Mouse (Mus musculus): ENCODE measurements around the gene Tbc1d14. TPM values are rescaled to one million over a fixed set of nuclear protein-coding genes. Genes with fewer than 3 reads are reported as not detected.

Tbc1d14 gene
- polyA plus RNA-seq, 1 experiment from 2014 or later, result 118 TPM

DNA sequence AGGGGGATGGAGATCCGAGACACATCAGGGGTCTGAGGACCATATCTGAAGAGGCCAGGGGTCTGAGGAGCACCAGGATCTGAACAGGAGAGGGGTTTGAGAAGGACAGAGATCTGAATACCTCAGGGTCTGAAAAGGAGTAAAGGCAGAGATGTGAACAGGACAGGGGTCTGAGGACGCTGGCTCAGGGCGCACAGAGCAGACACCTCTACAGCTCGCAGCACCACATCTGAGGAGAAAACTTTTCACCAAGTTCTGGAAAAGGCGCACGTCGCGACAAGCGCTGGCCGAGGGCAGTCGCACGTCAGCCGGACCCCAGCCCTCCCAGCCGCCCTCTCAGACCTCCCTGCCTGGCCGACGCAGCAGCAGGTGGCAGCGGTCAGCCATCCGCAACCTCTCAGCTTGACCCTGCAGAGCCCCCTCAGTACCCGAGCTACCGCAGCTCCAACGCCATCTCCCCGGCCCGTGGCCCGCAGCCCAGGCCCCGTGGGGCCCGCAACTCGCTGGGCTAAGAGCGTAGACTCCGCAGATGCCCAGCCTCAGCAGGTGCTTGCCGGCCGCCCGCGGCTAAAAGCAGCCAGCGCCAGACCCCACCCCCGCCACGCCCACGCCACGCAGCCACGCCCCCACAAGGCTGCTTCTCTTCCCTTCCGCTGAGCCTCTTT, 11.7 kb downstream of the Tbc1d14 start:
- Histone ChIP-seq H3K9ac (replicated peaks; ENCODE audit: low read depth, low read length) (peak overlapping the region; percentile 78), H3K27me3 (replicated peaks; ENCODE audit: control insufficient read depth, insufficient read depth, low read length) (no peaks in the 10 kb centered on the region), H3K27ac (ENCODE audit: low read length) (no peak overlapping the region), H3K9me3 (ENCODE audit: control insufficient read depth, low read length) (no peaks in the 10 kb centered on the region), H3K36me3 (ENCODE audit: control insufficient read depth, insufficient read depth) (no peaks in the 10 kb centered on the region), H3K4me1 (replicated peaks; ENCODE audit: control insufficient read depth, insufficient read depth, low read length) (peaks cover 12% of the 10 kb centered on the region), H3K4me2 (ENCODE audit: low read length) (peak overlapping the region; percentile 90), H3K4me3 (replicated peaks; ENCODE audit: low read length) (peak overlapping the region; percentile 91)
- WGBS, result 1% methylated on average over 26 of the region's 40 CpGs
- no peak; the same call in 1 of the 2 replicates for ATAC-seq

DNA sequence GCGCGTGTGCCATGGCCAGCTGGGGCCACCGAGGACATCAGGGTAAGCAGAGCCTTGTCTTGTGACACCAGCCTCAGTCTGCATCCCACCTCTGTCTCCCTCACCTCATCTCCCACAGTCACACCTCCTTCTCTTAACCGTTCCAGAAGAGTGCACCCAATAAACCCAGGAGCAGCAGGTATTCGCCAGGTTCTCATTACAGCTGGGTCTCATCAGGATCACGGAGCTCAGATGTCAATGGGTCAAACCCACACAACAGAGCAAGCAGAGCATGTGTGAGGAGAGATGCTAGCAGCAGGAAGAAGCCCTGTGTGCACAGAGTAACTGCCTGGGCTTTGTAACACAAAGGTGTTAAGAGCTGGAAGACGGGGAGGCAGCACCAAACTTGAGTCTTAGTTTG, 13.1 kb downstream of the Tbc1d14 start:
- 82% methylated on average over 7 of the region's 7 CpGs for WGBS
- no peak for ATAC-seq
- no peak overlapping the region for H3K4me2 ChIP-seq (ENCODE audit: low read length)

DNA sequence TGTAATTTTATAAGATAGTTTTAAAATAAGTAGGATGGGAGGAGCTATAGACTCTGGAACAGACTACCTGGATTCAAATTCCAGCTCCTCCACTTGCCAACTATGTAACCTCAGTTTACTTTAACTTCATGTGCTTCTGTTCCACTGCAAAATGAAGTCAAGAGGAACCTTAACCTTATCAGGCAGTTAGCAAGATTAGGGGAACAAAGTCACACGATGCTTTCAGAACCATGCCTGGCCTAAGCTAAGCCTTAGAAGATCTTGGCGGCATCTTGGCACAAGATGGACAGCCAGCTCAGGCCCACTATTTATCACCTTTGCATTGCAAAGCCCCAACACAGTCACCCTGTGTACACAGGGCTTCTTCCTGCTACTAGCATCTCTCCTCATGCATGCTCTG, 14.1 kb downstream of the Tbc1d14 start:
- Histone ChIP-seq H3K9ac (replicated peaks; ENCODE audit: low read depth, low read length) (no peak overlapping the region), H3K27me3 (replicated peaks; ENCODE audit: control insufficient read depth, insufficient read depth, low read length) (no peaks in the 10 kb centered on the region)
- WGBS, result 89% methylated on average over 2 of the region's 2 CpGs

More for the DNA sequence above, 13.1 kb downstream of the Tbc1d14 start:
- Histone ChIP-seq H3K4me3 (replicated peaks; ENCODE audit: low read length) (no peak overlapping the region), H3K36me3 (ENCODE audit: control insufficient read depth, insufficient read depth) (no peaks in the 10 kb centered on the region), H3K27ac (ENCODE audit: low read length) (no peak overlapping the region), H3K9me3 (ENCODE audit: control insufficient read depth, low read length) (no peaks in the 10 kb centered on the region), H3K4me1 (replicated peaks; ENCODE audit: control insufficient read depth, insufficient read depth, low read length) (peaks cover 12% of the 10 kb centered on the region), H3K27me3 (replicated peaks; ENCODE audit: control insufficient read depth, insufficient read depth, low read length) (no peaks in the 10 kb centered on the region), H3K9ac (replicated peaks; ENCODE audit: low read depth, low read length) (no peak overlapping the region)

DNA sequence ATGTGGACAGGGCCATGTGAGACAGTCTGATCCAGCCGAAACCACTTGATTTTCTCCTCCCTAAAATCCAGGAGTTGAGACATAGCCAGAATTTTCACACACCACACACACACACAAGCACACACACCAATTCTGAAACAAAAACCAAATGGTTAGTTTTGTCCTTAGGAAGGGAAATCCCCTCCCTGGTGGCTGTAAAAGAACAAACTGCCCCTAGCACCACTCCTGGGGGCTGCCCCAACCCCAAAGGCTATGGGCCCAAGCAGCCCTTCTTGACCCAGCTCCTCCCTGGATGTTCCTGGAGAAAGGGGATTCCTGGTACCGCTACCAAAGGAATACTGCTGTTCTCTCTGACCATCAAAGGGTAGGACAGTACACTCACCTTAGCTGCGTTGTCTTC, 16.6 kb downstream of the Tbc1d14 start:
- H3K27ac ChIP-seq (ENCODE audit: low read length), result no peak overlapping the region
- 97% methylated on average over 3 of the region's 3 CpGs for WGBS
- H3K9ac ChIP-seq (replicated peaks; ENCODE audit: low read depth, low read length), result no peak overlapping the region
- peaks cover 10% of the 10 kb centered on the region for H3K4me1 ChIP-seq (replicated peaks; ENCODE audit: control insufficient read depth, insufficient read depth, low read length)
- H3K27me3 ChIP-seq (replicated peaks; ENCODE audit: control insufficient read depth, insufficient read depth, low read length), result no peaks in the 10 kb centered on the region
- no peak overlapping the region for H3K4me3 ChIP-seq (replicated peaks; ENCODE audit: low read length)
- no peaks in the 10 kb centered on the region for H3K36me3 ChIP-seq (ENCODE audit: control insufficient read depth, insufficient read depth)
- no peak for ATAC-seq
- H3K9me3 ChIP-seq (ENCODE audit: control insufficient read depth, low read length), result no peaks in the 10 kb centered on the region
- H3K4me2 ChIP-seq (ENCODE audit: low read length), result no peak overlapping the region

More for the DNA sequence above, 14.1 kb downstream of the Tbc1d14 start:
- no peaks in the 10 kb centered on the region for H3K9me3 ChIP-seq (ENCODE audit: control insufficient read depth, low read length)
- no peak overlapping the region for H3K4me2 ChIP-seq (ENCODE audit: low read length)
- peaks cover 16% of the 10 kb centered on the region for H3K4me1 ChIP-seq (replicated peaks; ENCODE audit: control insufficient read depth, insufficient read depth, low read length)
- no peaks in the 10 kb centered on the region for H3K36me3 ChIP-seq (ENCODE audit: control insufficient read depth, insufficient read depth)
- no peak overlapping the region for H3K4me3 ChIP-seq (replicated peaks; ENCODE audit: low read length)
- no peak overlapping the region for H3K27ac ChIP-seq (ENCODE audit: low read length)
- no peak for ATAC-seq

GRCm38 (mm10) chr5:36575745-36576144, 17.3 kb downstream of the Tbc1d14 start:
- Histone ChIP-seq H3K36me3 (ENCODE audit: control insufficient read depth, insufficient read depth) (no peaks in the 10 kb centered on the region), H3K27ac (ENCODE audit: low read length) (no peak overlapping the region), H3K9me3 (ENCODE audit: control insufficient read depth, low read length) (no peaks in the 10 kb centered on the region), H3K4me2 (ENCODE audit: low read length) (no peak overlapping the region), H3K4me1 (replicated peaks; ENCODE audit: control insufficient read depth, insufficient read depth, low read length) (peaks cover 5% of the 10 kb centered on the region; the same call in 1 of the 2 replicates), H3K4me3 (replicated peaks; ENCODE audit: low read length) (no peak overlapping the region), H3K9ac (replicated peaks; ENCODE audit: low read depth, low read length) (no peak overlapping the region), H3K27me3 (replicated peaks; ENCODE audit: control insufficient read depth, insufficient read depth, low read length) (no peaks in the 10 kb centered on the region)
- 82% methylated on average over 1 of the region's 1 CpGs for whole genome bisulfite sequencing
- no peak for ATAC-seq

- H3K4me3 ChIP-seq (replicated peaks; ENCODE audit: low read length), result no peak overlapping the region
- no peak overlapping the region for H3K4me2 ChIP-seq (ENCODE audit: low read length)
- H3K27me3 ChIP-seq (replicated peaks; ENCODE audit: control insufficient read depth, insufficient read depth, low read length), result no peaks in the 10 kb centered on the region
- no peak for ATAC-seq
- 68% methylated on average over 3 of the region's 3 CpGs for WGBS
- H3K9me3 ChIP-seq (ENCODE audit: control insufficient read depth, low read length), result no peaks in the 10 kb centered on the region
- H3K27ac ChIP-seq (ENCODE audit: low read length), result no peak overlapping the region
- no peaks in the 10 kb centered on the region for H3K36me3 ChIP-seq (ENCODE audit: control insufficient read depth, insufficient read depth)
- no peak overlapping the region for H3K9ac ChIP-seq (replicated peaks; ENCODE audit: low read depth, low read length)
- H3K4me1 ChIP-seq (replicated peaks; ENCODE audit: control insufficient read depth, insufficient read depth, low read length), result peaks cover 5% of the 10 kb centered on the region; the same call in 1 of the 2 replicates
These were observed 17.8 kb downstream of the Tbc1d14 start for GRCm38 (mm10) chr5:36575227-36575626.

DNA sequence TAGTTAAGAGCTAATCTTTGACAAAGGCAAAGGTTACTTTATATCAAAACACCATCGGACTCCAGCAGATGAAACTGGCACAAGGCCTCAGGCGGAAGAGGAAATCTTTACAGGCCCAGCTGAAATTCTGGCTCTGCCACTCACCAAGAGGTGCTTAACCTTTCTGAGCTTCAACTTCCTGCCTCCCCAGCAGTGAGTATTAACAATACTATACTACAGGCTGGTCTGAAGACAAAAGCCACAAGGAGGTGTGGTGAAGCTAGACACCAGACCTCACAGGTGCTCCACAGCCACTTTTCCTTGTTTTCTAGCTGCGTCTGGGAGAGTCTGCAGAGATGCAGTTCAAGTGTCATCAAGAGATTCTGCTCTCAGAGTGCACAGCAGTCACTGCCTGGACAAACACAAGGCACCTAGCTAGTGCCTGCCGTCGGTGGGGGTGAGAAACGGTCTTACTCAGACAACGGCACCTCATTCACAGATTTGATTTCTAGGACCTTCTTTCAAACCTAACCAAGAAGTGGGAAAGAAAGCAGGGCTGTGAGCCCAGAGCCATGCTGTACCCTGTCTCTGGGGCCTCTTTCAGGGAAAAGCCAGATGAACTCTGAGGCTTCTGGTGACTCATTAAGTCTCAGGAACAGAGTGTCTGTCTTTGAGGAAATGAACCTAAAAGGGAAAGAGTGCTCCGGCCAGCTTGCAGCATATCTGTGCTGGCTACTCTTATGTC, 18.8 kb downstream of the Tbc1d14 start:
- Histone ChIP-seq H3K9ac (replicated peaks; ENCODE audit: low read depth, low read length) (no peak overlapping the region), H3K9me3 (ENCODE audit: control insufficient read depth, low read length) (no peaks in the 10 kb centered on the region), H3K4me1 (replicated peaks; ENCODE audit: control insufficient read depth, insufficient read depth, low read length) (peaks cover 5% of the 10 kb centered on the region; the same call in 1 of the 2 replicates), H3K36me3 (ENCODE audit: control insufficient read depth, insufficient read depth) (no peaks in the 10 kb centered on the region), H3K4me2 (ENCODE audit: low read length) (no peak overlapping the region), H3K27ac (ENCODE audit: low read length) (no peak overlapping the region), H3K4me3 (replicated peaks; ENCODE audit: low read length) (no peak overlapping the region), H3K27me3 (replicated peaks; ENCODE audit: control insufficient read depth, insufficient read depth, low read length) (no peaks in the 10 kb centered on the region)
- WGBS, result 55% methylated on average over 8 of the region's 8 CpGs
- no peak for ATAC-seq

DNA sequence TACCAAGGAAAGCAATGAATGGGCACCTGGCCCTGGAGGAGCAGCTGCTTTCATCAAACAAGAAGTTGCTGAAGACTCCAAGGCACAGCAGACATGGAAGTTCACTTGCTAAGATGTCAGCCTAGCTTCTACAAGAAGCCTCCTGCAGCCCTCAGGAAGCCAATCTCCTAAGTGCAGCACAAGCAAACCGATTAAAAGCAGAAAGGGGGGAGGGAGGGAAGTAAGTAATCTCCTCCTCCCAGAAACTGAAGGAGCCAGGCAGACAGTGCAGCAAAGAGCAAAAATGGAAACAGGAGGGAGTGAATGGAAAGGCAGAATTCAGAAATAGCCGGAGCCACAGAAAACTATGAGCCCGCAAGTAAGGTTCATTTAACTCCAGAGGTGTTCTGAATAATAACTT, 19.7 kb downstream of the Tbc1d14 start:
- no peak overlapping the region for H3K27ac ChIP-seq (ENCODE audit: low read length)
- ATAC-seq, result no peak
- H3K4me2 ChIP-seq (ENCODE audit: low read length), result no peak overlapping the region
- H3K36me3 ChIP-seq (ENCODE audit: control insufficient read depth, insufficient read depth), result no peaks in the 10 kb centered on the region
- WGBS, result 52% methylated on average over 3 of the region's 3 CpGs
- peaks cover 5% of the 10 kb centered on the region; the same call in 1 of the 2 replicates for H3K4me1 ChIP-seq (replicated peaks; ENCODE audit: control insufficient read depth, insufficient read depth, low read length)
- no peak overlapping the region for H3K9ac ChIP-seq (replicated peaks; ENCODE audit: low read depth, low read length)
- no peaks in the 10 kb centered on the region for H3K27me3 ChIP-seq (replicated peaks; ENCODE audit: control insufficient read depth, insufficient read depth, low read length)
- no peaks in the 10 kb centered on the region for H3K9me3 ChIP-seq (ENCODE audit: control insufficient read depth, low read length)
- no peak overlapping the region for H3K4me3 ChIP-seq (replicated peaks; ENCODE audit: low read length)

GRCm38 (mm10) chr5:36571371-36571770, 21.7 kb downstream of the Tbc1d14 start:
- Histone ChIP-seq H3K4me2 (ENCODE audit: low read length) (no peak overlapping the region), H3K9me3 (ENCODE audit: control insufficient read depth, low read length) (no peaks in the 10 kb centered on the region), H3K4me1 (replicated peaks; ENCODE audit: control insufficient read depth, insufficient read depth, low read length) (peaks cover 5% of the 10 kb centered on the region), H3K4me3 (replicated peaks; ENCODE audit: low read length) (no peak overlapping the region), H3K27ac (ENCODE audit: low read length) (no peak overlapping the region), H3K36me3 (ENCODE audit: control insufficient read depth, insufficient read depth) (no peaks in the 10 kb centered on the region), H3K27me3 (replicated peaks; ENCODE audit: control insufficient read depth, insufficient read depth, low read length) (no peaks in the 10 kb centered on the region), H3K9ac (replicated peaks; ENCODE audit: low read depth, low read length) (no peak overlapping the region)
- ATAC-seq, result no peak
- 92% methylated on average over 16 of the region's 16 CpGs for WGBS

Measured in forebrain, embryonic 16.5 days (tissue).